Mouse (Mus musculus) midbrain, embryonic 12.5 days (tissue): Measurements from ENCODE around the gene Lgals3bp. TPM values are rescaled to one million over a fixed set of nuclear protein-coding genes. Genes with fewer than 3 reads are reported as not detected.

Experiments
- ATAC-seq: fragments of 200-750 bp; cut with Nextera tagmentation; 2 replicates; pipeline ENCODE4 v1.8.0; 2017; ENCODE audit warnings: low read depth, moderate TSS enrichment, moderate library complexity; ENCODE audit not compliant: low FRiP score
- H3K27ac ChIP-seq: fragments of 300-500 bp; sonication (generic); replicated peaks from 2 replicates; pipeline ENCODE4 v1.5.1; 2016; ENCODE audit warnings: mild to moderate bottlenecking
- H3K27me3 ChIP-seq: fragments of 300-500 bp; sonication (generic); 2 replicates; pipeline ENCODE4 v1.6.1; 2016; ENCODE audit warnings: mild to moderate bottlenecking
- H3K36me3 ChIP-seq: fragments of 300-500 bp; sonication (generic); 2 replicates; pipeline ENCODE4 v1.6.1; 2016
- H3K4me1 ChIP-seq: fragments of 300-500 bp; sonication (generic); 2 replicates; pipeline ENCODE4 v1.6.1; 2016
- H3K4me2 ChIP-seq: fragments of 300-500 bp; sonication (generic); replicated peaks from 2 replicates; pipeline ENCODE4 v1.6.1; 2016; ENCODE audit warnings: mild to moderate bottlenecking, moderate library complexity
- H3K4me3 ChIP-seq: fragments of 300-500 bp; sonication (generic); 2 replicates; pipeline ENCODE4 v1.5.1; 2016; ENCODE audit warnings: mild to moderate bottlenecking
- H3K9ac ChIP-seq: fragments of 300-500 bp; sonication (generic); replicated peaks from 2 replicates; pipeline ENCODE4 v1.6.1; 2016; ENCODE audit warnings: mild to moderate bottlenecking, moderate library complexity
- H3K9me3 ChIP-seq: fragments of 300-500 bp; sonication (generic); 2 replicates; pipeline ENCODE4 v1.6.1; 2016; ENCODE audit warnings: mild to moderate bottlenecking
- WGBS: fragments of 180-500 bp; shearing (Covaris S2); methylation state at CpG from one replicate; pipeline ENCODE4 v1.1.7; 2016; 5-methylcytosine and 5-hydroxymethylcytosine counted together
- polyA plus RNA-seq: library from polyadenylated mRNA; unstranded; fragments of >200 nt; fragmentation: Nextera tagmentation; extraction: Ambion mirVana; gene quantifications from 2 replicates; pipeline ENCODE4 v1.2.1, GENCODE M21; 2016

Lgals3bp gene
- 1.7 and 1.8 TPM in 2 replicates for polyA plus RNA-seq

DNA sequence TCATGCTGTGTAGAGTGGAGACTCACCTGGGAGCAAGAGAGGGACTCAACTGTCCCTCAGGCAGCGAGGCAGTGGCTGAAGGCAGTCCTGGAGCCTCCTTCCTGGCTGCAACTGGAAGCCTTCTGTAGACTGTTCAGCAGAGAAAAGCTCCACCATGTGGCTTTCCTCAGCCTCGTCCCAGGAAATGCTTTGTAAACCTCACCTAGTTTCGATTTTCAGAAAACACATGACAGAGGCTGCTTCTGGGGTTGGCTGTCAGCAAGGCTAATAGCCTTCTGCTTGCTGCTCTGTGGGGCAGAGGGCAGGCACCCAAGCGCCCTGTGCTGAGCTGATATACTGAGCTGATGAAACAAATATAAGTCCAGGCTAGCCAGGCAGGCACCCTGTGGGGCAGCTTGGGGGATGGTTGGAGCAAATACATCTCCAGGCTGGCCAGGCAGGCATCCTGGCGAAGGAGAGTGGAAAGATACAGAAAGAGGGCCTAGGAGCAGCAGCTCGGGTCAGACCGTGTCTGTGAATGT is at the start of gene Lgals3bp:
TSS of gene Lgals3bp (minus strand) at position 333 of the 521 bp plus-strand sequence.
- WGBS = 63% methylated on average over 7 of the region's 7 CpGs
- no peaks in the 10 kb centered on the region for H3K9me3 ChIP-seq

DNA sequence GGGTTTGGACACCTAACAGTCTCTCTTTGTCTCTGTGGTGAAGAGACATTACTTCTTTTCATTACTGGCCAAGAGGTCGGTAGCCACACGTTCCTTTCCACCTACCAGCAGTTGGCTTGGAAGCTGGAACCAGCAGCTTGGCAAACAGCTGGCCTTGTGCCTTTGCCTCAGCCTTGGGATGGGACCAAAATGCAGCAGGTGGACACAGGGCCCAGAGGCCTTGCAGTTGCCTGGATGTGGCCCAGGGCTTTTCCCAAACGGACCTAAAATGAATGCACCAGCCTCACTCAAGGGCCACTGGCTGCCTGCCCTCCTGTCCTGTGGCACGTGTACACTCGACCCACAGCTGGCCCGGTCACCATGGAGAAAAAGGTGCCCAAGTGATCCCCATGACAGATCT is 49.3 kb upstream of the Lgals3bp start:
- no peaks in the 10 kb centered on the region for H3K4me1 ChIP-seq
- H3K27me3 ChIP-seq = peaks cover 8% of the 10 kb centered on the region; the same call in 1 of the 2 replicates
- H3K36me3 ChIP-seq = no peaks in the 10 kb centered on the region
- no peak overlapping the region for H3K9ac ChIP-seq
- no peak overlapping the region for H3K4me2 ChIP-seq
- no peak for ATAC-seq
- H3K9me3 ChIP-seq = no peaks in the 10 kb centered on the region
- no peak overlapping the region for H3K27ac ChIP-seq
- H3K4me3 ChIP-seq = no peak overlapping the region
- WGBS = 89% methylated on average over 6 of the region's 6 CpGs

More for the DNA sequence above, at the start of gene Lgals3bp:
- Histone ChIP-seq H3K27ac (no peak within 1 kb of the TSS), H3K4me3 (no peak within 1 kb of the TSS), H3K4me2 (no peak within 1 kb of the TSS), H3K9ac (no peak within 1 kb of the TSS), H3K4me1 (no peaks in the 10 kb centered on the region), H3K27me3 (no peaks in the 10 kb centered on the region), H3K36me3 (peaks cover 16% of the 10 kb centered on the region)
- ATAC-seq = no peak

DNA sequence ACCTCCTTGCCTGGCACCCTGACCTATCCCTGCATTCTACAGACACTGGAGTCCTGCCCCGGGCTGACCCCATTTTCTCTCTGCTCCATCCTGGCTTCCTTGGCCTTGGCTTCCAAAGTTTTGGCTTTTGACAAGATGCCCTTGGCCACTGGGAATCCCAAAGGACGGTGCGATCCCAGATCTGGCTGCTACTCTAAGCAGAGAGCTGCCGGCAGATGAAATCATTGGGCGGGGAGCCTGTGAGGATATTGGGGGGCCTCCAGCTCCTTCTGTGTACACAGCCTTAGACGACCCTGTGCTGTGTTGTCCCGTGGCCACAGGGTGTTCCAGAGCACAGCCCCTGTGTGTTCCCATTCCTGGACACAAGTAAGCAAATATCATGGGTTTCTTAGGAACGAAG is 46.5 kb upstream of the Lgals3bp start:
- no peak for ATAC-seq
- Histone ChIP-seq H3K27me3 (peaks cover 26% of the 10 kb centered on the region), H3K9ac (no peak overlapping the region), H3K27ac (no peak overlapping the region), H3K36me3 (no peaks in the 10 kb centered on the region), H3K4me2 (no peak overlapping the region), H3K4me1 (0 out of 2 replicates have a peak, but pooled peaks cover 2% of the 10 kb centered on the region), H3K4me3 (no peak overlapping the region), H3K9me3 (no peaks in the 10 kb centered on the region)
- 88% methylated on average over 8 of the region's 8 CpGs for WGBS

DNA sequence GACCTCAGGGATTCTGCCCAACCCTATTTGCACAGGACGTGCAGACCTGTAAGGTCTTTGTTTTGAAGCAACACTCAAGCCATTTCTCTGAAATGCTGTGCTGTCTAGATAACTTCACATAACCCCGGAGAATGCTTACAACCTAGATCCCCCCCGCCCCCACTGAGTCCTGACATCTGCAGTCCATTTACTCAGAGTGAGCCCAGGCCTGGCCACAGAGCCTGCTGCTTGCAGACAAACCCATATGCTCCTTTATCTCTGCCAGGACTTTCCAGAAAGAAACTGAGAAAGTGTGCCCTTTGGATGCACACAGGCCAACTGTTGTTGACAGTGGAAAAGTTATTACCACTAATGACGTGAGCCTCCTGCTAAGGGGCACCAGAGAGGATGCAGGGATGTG is 45.5 kb upstream of the Lgals3bp start:
- no peak overlapping the region for H3K9ac ChIP-seq
- H3K36me3 ChIP-seq = no peaks in the 10 kb centered on the region
- no peak overlapping the region for H3K4me2 ChIP-seq
- 72% methylated on average over 4 of the region's 4 CpGs for WGBS
- H3K4me1 ChIP-seq = 0 out of 2 replicates have a peak, but pooled peaks cover 2% of the 10 kb centered on the region
- no peak overlapping the region for H3K4me3 ChIP-seq
- peaks cover 26% of the 10 kb centered on the region for H3K27me3 ChIP-seq
- no peak overlapping the region for H3K27ac ChIP-seq
- no peak for ATAC-seq
- H3K9me3 ChIP-seq = no peaks in the 10 kb centered on the region

DNA sequence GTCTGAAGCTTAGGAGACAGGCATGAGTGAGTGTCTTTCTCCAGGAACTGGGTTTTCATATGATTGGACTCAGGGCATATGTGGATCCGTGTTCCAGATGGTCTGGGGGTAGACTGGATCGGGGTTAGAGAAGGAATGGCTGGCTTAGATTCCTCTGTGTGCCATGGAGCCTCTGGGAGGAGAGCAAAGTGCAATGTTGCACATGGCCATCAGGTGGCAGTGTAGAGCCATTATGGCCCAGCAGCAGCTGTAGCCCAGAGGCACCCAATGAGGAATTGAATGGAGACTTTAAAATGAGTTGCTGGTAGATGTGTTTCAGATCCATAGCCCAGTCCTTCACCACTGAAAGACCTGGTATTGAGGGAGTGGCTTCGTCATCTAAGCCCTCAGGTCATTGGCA is 44.0 kb upstream of the Lgals3bp start:
- Histone ChIP-seq H3K4me3 (no peak overlapping the region), H3K36me3 (no peaks in the 10 kb centered on the region), H3K9ac (no peak overlapping the region), H3K4me1 (0 out of 2 replicates have a peak, but pooled peaks cover 2% of the 10 kb centered on the region), H3K9me3 (no peaks in the 10 kb centered on the region), H3K4me2 (no peak overlapping the region), H3K27me3 (peaks cover 22% of the 10 kb centered on the region), H3K27ac (no peak overlapping the region)
- ATAC-seq = peak; percentile 54; the same call in 1 of the 2 replicates
- 7% methylated on average over 3 of the region's 3 CpGs for WGBS

DNA sequence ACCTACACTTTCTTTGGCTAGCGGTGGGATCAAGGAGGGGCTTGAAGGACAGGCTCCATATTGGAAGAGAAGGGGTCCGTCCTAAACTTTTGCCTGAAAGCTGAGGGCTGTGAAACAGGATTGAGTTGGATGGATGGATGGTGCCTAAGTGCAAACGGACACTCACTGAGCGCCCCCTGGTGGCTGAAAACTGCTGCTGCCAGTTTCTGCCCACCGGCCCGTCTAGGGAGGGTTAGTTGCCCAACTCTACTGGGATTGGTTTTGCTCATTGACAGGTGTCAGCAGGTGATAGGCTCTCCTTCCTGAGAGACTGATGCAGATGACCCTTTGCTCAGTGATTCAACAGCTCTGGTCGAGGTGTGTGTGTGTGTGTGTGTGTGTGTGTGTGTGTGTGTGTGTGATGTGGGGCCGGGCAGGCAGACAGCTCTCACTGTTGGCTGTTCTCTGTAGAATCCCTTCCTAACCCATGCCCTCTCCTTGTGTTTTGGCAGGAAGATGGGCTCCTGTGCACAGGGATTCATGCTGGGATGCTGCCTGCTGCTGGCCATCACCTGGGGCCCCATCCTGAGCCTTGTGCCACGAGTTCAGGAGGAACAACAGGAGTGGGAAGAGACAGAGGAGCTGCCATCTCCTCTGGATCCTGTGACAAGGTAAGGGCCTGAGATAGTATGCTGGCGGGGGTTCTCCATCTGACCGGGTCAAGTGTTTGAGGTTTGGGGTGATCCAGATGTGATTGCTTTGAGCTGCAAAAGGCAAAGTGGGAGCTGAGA is 41.5 kb upstream of the Lgals3bp start:
- Histone ChIP-seq H3K36me3 (no peaks in the 10 kb centered on the region), H3K27ac (no peak overlapping the region), H3K27me3 (peaks cover 18% of the 10 kb centered on the region), H3K4me2 (no peak overlapping the region), H3K4me3 (no peak overlapping the region), H3K9ac (no peak overlapping the region), H3K9me3 (no peaks in the 10 kb centered on the region), H3K4me1 (peaks cover 18% of the 10 kb centered on the region)
- ATAC-seq = no peak
- WGBS = 38% methylated on average over 11 of the region's 11 CpGs

DNA sequence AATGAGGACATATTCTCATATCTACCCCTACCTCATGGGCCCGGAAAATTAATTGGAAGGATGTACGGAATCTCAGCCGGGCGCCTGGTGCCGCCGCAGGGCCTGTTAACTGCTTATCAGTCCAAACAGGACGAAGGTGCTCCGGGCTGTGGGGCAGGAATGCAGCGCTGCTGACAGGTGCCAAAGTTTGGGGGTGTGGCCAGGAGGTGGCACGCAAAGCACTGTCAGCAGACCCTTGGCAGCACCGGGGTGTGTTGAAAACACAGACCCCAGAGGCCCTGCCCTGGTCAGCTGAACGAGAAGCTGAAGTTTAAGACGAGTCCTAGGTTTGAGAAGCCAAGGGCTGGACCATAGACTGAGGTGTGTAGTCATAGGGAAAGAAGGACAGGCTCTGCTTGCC is 40.8 kb upstream of the Lgals3bp start:
- H3K9me3 ChIP-seq = no peaks in the 10 kb centered on the region
- H3K4me3 ChIP-seq = no peak overlapping the region
- 80% methylated on average over 13 of the region's 13 CpGs for WGBS
- no peak overlapping the region for H3K27ac ChIP-seq
- H3K27me3 ChIP-seq = peaks cover 18% of the 10 kb centered on the region
- ATAC-seq = no peak
- no peak overlapping the region for H3K9ac ChIP-seq
- no peaks in the 10 kb centered on the region for H3K36me3 ChIP-seq
- peaks cover 25% of the 10 kb centered on the region for H3K4me1 ChIP-seq
- H3K4me2 ChIP-seq = no peak overlapping the region

DNA sequence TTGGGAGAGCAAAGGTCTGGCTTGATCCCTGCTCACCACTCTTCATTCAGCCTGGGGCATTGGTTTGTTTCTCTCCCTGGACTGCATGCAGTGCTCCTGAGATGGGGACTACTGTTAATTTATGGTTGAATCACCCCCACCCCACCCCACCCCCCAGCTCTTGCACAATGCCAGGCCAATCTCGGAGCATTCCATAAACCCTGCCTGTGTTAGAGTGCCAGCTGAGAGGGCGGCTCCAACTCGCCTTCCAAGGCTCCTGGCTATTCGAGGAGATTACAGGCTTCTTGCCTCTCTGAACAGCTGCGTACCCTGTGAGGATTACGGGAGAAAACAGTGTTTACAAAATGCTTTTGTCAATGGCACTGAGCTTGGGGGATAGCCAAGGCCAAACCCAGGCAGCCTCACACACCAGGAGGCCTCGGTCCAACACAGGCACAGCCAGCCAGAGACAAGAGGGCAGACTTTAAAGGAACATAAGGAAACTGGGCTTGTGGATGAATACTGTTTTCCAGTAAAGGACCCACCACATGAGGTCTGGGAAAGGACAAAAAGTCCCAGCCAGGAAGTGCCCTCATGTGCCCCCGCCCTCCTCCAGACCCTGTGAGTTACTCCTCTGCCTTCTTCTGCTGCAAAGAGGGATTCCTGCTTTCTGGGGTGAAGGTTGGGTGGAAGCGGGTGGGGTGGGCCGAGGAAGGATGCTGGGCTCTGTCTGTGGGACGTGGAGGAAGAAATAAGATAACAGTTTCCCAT is 36.9 kb upstream of the Lgals3bp start:
- ATAC-seq = peak; percentile 72
- peak overlapping the region; percentile 82 for H3K27ac ChIP-seq

DNA sequence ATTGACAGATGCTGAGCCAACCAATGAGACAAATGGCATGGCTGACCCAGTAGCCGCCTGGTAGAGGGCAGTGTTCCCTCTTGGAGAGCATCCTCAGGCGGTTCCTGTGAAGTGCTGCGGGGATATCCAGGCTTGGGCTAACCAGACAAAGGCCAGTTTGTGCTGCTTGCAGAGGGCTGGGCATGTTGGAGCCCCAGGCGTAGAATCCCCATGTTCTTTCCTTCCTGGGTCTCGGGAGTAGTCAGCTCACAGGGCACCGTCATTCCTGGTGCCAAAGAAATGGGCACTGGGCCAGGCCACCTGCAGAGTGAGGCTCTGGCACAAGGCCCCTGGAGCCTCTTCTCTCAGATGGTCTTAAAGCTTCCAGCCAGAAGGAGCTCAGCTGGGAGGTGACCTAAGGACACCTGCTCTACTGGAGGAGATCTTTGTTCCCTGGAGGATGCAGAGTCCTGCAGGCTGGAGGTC is 34.6 kb upstream of the Lgals3bp start:
- H3K4me1 ChIP-seq = peaks cover 50% of the 10 kb centered on the region
- 32% methylated on average over 6 of the region's 6 CpGs for WGBS
- no peak; the same call in 1 of the 2 replicates for ATAC-seq
- no peaks in the 10 kb centered on the region for H3K27me3 ChIP-seq
- no peaks in the 10 kb centered on the region for H3K9me3 ChIP-seq
- H3K27ac ChIP-seq = no peak overlapping the region
- no peaks in the 10 kb centered on the region for H3K36me3 ChIP-seq
- H3K9ac ChIP-seq = no peak overlapping the region
- no peak overlapping the region for H3K4me3 ChIP-seq
- no peak overlapping the region for H3K4me2 ChIP-seq

More for the DNA sequence above, 36.9 kb upstream of the Lgals3bp start:
- H3K4me1 ChIP-seq = peaks cover 43% of the 10 kb centered on the region
- H3K4me3 ChIP-seq = no peak overlapping the region
- no peak overlapping the region for H3K9ac ChIP-seq
- peak overlapping the region; percentile 3; the same call in 1 of the 2 replicates for H3K4me2 ChIP-seq
- peaks cover 4% of the 10 kb centered on the region for H3K27me3 ChIP-seq
- H3K9me3 ChIP-seq = no peaks in the 10 kb centered on the region
- WGBS = 16% methylated on average over 11 of the region's 11 CpGs
- H3K36me3 ChIP-seq = no peaks in the 10 kb centered on the region

DNA sequence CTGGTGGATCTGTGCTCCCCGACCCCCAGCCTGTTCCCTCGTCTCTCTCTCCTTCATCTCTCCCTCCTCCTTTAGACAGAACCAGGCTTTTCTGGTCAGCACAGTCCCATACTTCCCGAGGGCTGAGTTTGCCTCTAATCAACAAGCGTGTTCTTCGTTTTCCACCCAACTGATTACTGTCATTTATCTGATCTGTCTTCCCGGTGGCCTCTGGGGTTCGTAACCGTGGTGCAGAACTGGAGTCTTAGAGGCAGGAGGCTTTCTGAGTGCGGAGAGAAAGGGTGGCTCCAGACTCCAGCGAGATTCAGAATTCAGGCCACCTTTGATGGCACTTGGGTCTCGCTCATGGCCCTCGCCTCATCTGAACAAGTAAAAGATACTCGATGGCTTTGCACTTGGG is 32.2 kb upstream of the Lgals3bp start:
- peak overlapping the region; percentile 31 for H3K4me2 ChIP-seq
- WGBS = 60% methylated on average over 13 of the region's 13 CpGs
- peaks cover 42% of the 10 kb centered on the region for H3K4me1 ChIP-seq
- peaks cover 7% of the 10 kb centered on the region; the same call in 1 of the 2 replicates for H3K27me3 ChIP-seq
- H3K36me3 ChIP-seq = no peaks in the 10 kb centered on the region
- no peak overlapping the region for H3K4me3 ChIP-seq
- ATAC-seq = no peak
- H3K9ac ChIP-seq = no peak overlapping the region
- no peaks in the 10 kb centered on the region for H3K9me3 ChIP-seq
- no peak overlapping the region for H3K27ac ChIP-seq

DNA sequence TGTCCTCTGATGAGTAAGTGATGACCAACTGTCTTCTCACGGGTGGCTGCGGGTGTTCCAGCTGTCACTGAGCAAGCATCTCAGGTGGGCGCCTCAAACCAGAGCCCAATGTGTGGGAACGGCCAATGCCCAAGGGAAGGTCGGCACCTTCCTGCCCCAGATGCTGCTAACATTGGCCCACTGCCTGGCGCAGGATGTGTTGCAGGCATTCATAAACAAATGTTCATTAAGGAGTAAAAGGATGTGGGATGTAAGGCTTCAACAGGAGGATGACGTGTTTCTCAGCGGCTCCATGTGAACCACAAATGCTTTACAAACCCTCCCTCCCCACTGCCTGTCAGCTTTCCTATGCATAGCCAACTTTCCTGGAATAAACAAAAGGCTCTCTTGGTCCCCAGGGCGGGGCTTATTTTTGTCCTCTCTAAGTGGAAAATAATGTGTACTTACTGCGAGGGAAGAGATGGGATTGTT is 31.5 kb upstream of the Lgals3bp start:
- no peak overlapping the region for H3K27ac ChIP-seq
- H3K4me3 ChIP-seq = no peak overlapping the region
- no peak for ATAC-seq
- H3K4me1 ChIP-seq = peaks cover 40% of the 10 kb centered on the region
- H3K27me3 ChIP-seq = peaks cover 13% of the 10 kb centered on the region; the same call in 1 of the 2 replicates
- no peaks in the 10 kb centered on the region for H3K9me3 ChIP-seq
- H3K9ac ChIP-seq = no peak overlapping the region
- H3K36me3 ChIP-seq = no peaks in the 10 kb centered on the region
- WGBS = 75% methylated on average over 10 of the region's 10 CpGs
- peak overlapping the region; percentile 31 for H3K4me2 ChIP-seq
